Mouse (Mus musculus) monocyte, adult 59 days (primary cell): ENCODE data around the gene Gm379. TPM values are rescaled to one million over a fixed set of nuclear protein-coding genes. Genes with fewer than 3 reads are reported as not detected.

Experiments
- total RNA-seq, 2 experiments: library from RNA; stranded (reverse); gene quantifications; one replicate each; pipeline ENCODE4 v1.2.4; 2023

The Gm379 gene
- total RNA-seq = not detected

GRCm38 (mm10) chrX:108664885-108665284 lies at the start of gene Gm379:
Gene Gm379, minus strand, starts transcription at chrX:108664891.

Other genes with a start within 250 kb of the Gm379 start
- 10 to 100 TPM; 22.0 TPM for gene Brwd3, start 169.5 kb upstream of the Gm379 start, total RNA-seq